Mouse (Mus musculus) liver, adult 2 months (tissue): ENCODE data around the gene Sgca. TPM values are rescaled to one million over a fixed set of nuclear protein-coding genes. Genes with fewer than 3 reads are reported as not detected.

Source experiments
- DNase-seq: peaks from one replicate; pipeline ENCODE4 v3.0.0-alpha.2; 2011; ENCODE audit warnings: low read depth, low spot score; ENCODE audit errors: extremely low read depth
- H3K27ac ChIP-seq: fragments of 200-500 bp; replicated peaks from 2 replicates; pipeline ENCODE4 v1.5.1; 2012; ENCODE audit warnings: low read depth, mild to moderate bottlenecking, control low read depth, inconsistent platforms, low read length; ENCODE audit not compliant: insufficient read depth
- H3K27me3 ChIP-seq: fragments of 200-500 bp; 2 replicates; pipeline ENCODE4 v1.6.1; 2012; ENCODE audit warnings: mild to moderate bottlenecking, moderate library complexity, low read length, inconsistent platforms; ENCODE audit not compliant: control insufficient read depth, insufficient read depth
- H3K36me3 ChIP-seq: fragments of 200-500 bp; 2 replicates; pipeline ENCODE4 v1.6.1; 2012; ENCODE audit warnings: low read length, inconsistent platforms; ENCODE audit not compliant: control insufficient read depth, insufficient read depth
- H3K4me1 ChIP-seq: fragments of 200-500 bp; 2 replicates; pipeline ENCODE4 v1.6.1; 2011; ENCODE audit warnings: low read length; ENCODE audit not compliant: control insufficient read depth, insufficient read depth
- H3K4me3 ChIP-seq: fragments of 200-500 bp; 2 replicates; pipeline ENCODE4 v1.5.1; 2011; ENCODE audit warnings: low read depth, mild to moderate bottlenecking, control low read depth, low read length, moderate library complexity; ENCODE audit not compliant: insufficient read depth
- H3K79me2 ChIP-seq: fragments of 200-500 bp; 2 replicates; pipeline ENCODE4 v1.6.1; 2012; ENCODE audit warnings: inconsistent platforms, mild to moderate bottlenecking, low read length, moderate library complexity; ENCODE audit not compliant: control insufficient read depth, insufficient read depth
- H3K9ac ChIP-seq: fragments of 200-500 bp; 2 replicates; pipeline ENCODE4 v1.6.1; 2012; ENCODE audit warnings: low read depth, mild to moderate bottlenecking, control low read depth, inconsistent platforms, low read length
- CTCF ChIP-seq: fragments of 200-500 bp; IDR thresholded peaks from 2 replicates; pipeline ENCODE4 v1.5.1; 2011; ENCODE audit warnings: low read depth, low read length, control low read depth
- POLR2A ChIP-seq: fragments of 200-500 bp; IDR thresholded peaks from 2 replicates; pipeline ENCODE4 v1.6.1; 2011; ENCODE audit warnings: low read length, control low read depth; ENCODE audit not compliant: insufficient read depth; ENCODE audit errors: extremely low read depth
- WGBS: fragments of 180-500 bp; shearing (Covaris S2); methylation state at CpG from one replicate; pipeline ENCODE4 v1.1.7; 2018; 5-methylcytosine and 5-hydroxymethylcytosine counted together
- polyA plus RNA-seq: library from polyadenylated mRNA; depleted of rRNA; stranded (reverse); fragments of >200 nt; gene quantifications from 2 replicates; pipeline ENCODE4 v1.2.3, GENCODE M21; 2012
- total RNA-seq: library from RNA; depleted of rRNA; stranded (reverse); fragments of >200 nt; gene quantifications from 2 replicates; pipeline ENCODE4 v1.2.3, GENCODE M21; 2014

Gene Sgca
- total and polyA plus RNA-seq, 2 experiments = 0.09 TPM; not detected in 1

GRCm38 (mm10) chr11:94943054-94943453, 33.1 kb downstream of the Sgca start:
- DNase-seq = no peak
- TF ChIP-seq POLR2A (no peak), CTCF (no peak)
- Histone ChIP-seq H3K36me3 (no peaks in the 10 kb centered on the region), H3K79me2 (no peaks in the 10 kb centered on the region), H3K27ac (no peak overlapping the region), H3K4me1 (no peaks in the 10 kb centered on the region), H3K9ac (no peak overlapping the region), H3K4me3 (no peak overlapping the region), H3K27me3 (no peaks in the 10 kb centered on the region)
- 69% methylated on average over 15 of the region's 15 CpGs for WGBS

- H3K27ac ChIP-seq = no peak overlapping the region
- H3K4me1 ChIP-seq = no peaks in the 10 kb centered on the region
- DNase-seq = peak; percentile 18
- H3K79me2 ChIP-seq = no peaks in the 10 kb centered on the region
- 43% methylated on average over 13 of the region's 13 CpGs for WGBS
- no peak overlapping the region for H3K9ac ChIP-seq
- no peak overlapping the region for H3K4me3 ChIP-seq
- no peaks in the 10 kb centered on the region for H3K36me3 ChIP-seq
- TF ChIP-seq CTCF (peak; percentile 64), POLR2A (no peak)
- H3K27me3 ChIP-seq = no peaks in the 10 kb centered on the region
Observed at GRCm38 (mm10) chr11:94942282-94943023, 33.7 kb downstream of the Sgca start.

GRCm38 (mm10) chr11:94941776-94942175, 34.4 kb downstream of the Sgca start:
- H3K79me2 ChIP-seq = no peaks in the 10 kb centered on the region
- H3K4me3 ChIP-seq = no peak overlapping the region
- no peaks in the 10 kb centered on the region for H3K4me1 ChIP-seq
- no peaks in the 10 kb centered on the region for H3K36me3 ChIP-seq
- no peak for DNase-seq
- no peak for TF ChIP-seq POLR2A
- no peak for TF ChIP-seq CTCF
- no peak overlapping the region for H3K9ac ChIP-seq
- H3K27ac ChIP-seq = no peak overlapping the region
- WGBS = 77% methylated on average over 8 of the region's 8 CpGs
- H3K27me3 ChIP-seq = no peaks in the 10 kb centered on the region

GRCm38 (mm10) chr11:94941121-94941520, 35.0 kb downstream of the Sgca start:
- no peak overlapping the region for H3K4me3 ChIP-seq
- no peak for TF ChIP-seq POLR2A
- no peak for TF ChIP-seq CTCF
- WGBS = 37% methylated on average over 9 of the region's 9 CpGs

GRCm38 (mm10) chr11:94939280-94939679, 36.8 kb downstream of the Sgca start:
- Histone ChIP-seq H3K79me2 (no peaks in the 10 kb centered on the region), H3K4me1 (no peaks in the 10 kb centered on the region), H3K27me3 (0 out of 2 replicates have a peak, but pooled peaks cover 2% of the 10 kb centered on the region), H3K4me3 (no peak overlapping the region), H3K36me3 (no peaks in the 10 kb centered on the region), H3K27ac (no peak overlapping the region), H3K9ac (no peak overlapping the region)
- peak; percentile 92 for TF ChIP-seq CTCF
- no peak for TF ChIP-seq POLR2A
- 19% methylated on average over 4 of the region's 4 CpGs for WGBS
- peak; percentile 12 for DNase-seq

More at GRCm38 (mm10) chr11:94941121-94941520, 35.0 kb downstream of the Sgca start:
- Histone ChIP-seq H3K27ac (no peak overlapping the region), H3K4me1 (no peaks in the 10 kb centered on the region), H3K36me3 (no peaks in the 10 kb centered on the region), H3K9ac (no peak overlapping the region), H3K27me3 (0 out of 2 replicates have a peak, but pooled peaks cover 1% of the 10 kb centered on the region), H3K79me2 (no peaks in the 10 kb centered on the region)
- no peak for DNase-seq

- TF ChIP-seq POLR2A (no peak), CTCF (no peak)
- H3K79me2 ChIP-seq = no peaks in the 10 kb centered on the region
- no peak overlapping the region for H3K27ac ChIP-seq
- no peak overlapping the region for H3K4me3 ChIP-seq
- DNase-seq = no peak
- no peaks in the 10 kb centered on the region for H3K4me1 ChIP-seq
- H3K27me3 ChIP-seq = 0 out of 2 replicates have a peak, but pooled peaks cover 2% of the 10 kb centered on the region
- WGBS = 24% methylated on average over 9 of the region's 9 CpGs
- H3K36me3 ChIP-seq = no peaks in the 10 kb centered on the region
- no peak overlapping the region for H3K9ac ChIP-seq
Observed at GRCm38 (mm10) chr11:94938296-94938695, 37.8 kb downstream of the Sgca start.
